Mouse (Mus musculus): ENCODE results near the gene Asrgl1.

GRCm38 (mm10) chr19:9061221-9061893 is 74.1 kb downstream of the Asrgl1 start:
- TF ChIP-seq CTCF (IDR thresholded peaks at IDR 0.05; ENCODE audit: borderline replicate concordance, control insufficient read depth, extremely low read depth, insufficient read depth, low read length, poor library complexity): no peak
- TF ChIP-seq POLR2A (IDR thresholded peaks at IDR 0.05; ENCODE audit: control insufficient read depth, extremely low read depth, insufficient read depth, low read length, poor library complexity): no peak
